Mouse (Mus musculus): ENCODE results near the gene Il9r. TPM values are rescaled to one million over a fixed set of nuclear protein-coding genes. Genes with fewer than 3 reads are reported as not detected.

The Il9r gene
- total and polyA plus RNA-seq, 3 experiments, result 2.3 to 5.7 (median 4.0) TPM

DNA sequence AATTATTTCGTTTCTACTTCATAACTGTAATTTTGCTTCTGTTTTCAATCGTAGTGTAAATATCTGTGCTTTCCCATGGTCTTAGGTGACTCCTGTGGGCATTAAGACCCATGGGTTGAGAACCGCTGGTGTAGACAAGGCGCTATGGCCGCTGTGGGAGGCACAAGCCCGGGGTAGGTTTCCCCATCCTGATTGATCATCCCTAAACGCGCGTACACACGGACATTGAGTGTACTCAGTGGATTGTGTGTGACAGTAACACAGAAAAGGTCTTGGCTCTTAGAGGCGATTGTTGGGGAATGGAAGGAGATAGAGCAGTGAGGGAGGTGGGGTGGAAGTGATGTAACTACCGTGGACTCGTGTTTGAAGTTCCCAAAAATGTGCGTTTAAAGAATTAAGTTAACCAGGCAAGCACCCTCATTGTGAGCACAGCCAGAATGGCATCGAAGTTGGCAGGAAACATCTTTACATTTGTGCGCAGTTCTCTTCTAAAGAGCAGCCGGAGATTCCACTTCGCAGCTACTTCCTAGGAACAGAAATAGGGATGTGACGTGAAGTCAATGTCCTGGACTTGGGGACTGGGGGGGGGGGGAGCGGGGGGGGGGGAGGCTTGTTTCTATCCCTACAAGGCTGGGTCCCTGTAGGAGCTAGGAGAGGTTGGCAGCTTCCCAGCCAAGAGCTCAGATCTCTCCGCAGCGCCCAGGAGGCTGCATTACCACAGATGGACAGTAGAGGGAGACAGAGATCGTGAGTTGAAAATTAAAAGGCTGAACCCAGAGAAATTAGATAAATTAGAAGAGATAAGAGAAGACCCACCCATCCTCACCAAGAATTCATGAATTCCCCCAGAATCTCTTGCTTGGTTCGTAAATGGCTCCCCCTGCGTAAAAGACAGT is 17.9 kb downstream of the Il9r start:
- Histone ChIP-seq H3K36me3 (replicated peaks) (no peaks in the 10 kb centered on the region), H3K4me3 (ENCODE audit: low read depth, low read length) (no peak overlapping the region), H3K4me1 (ENCODE audit: insufficient read depth, low read depth, low read length) (no peaks in the 10 kb centered on the region; the same call in 1 of the 2 replicates), H3K9me3 (replicated peaks) (peaks cover 6% of the 10 kb centered on the region; the same call in 1 of the 2 replicates), H3K27me3 (ENCODE audit: insufficient read depth, low read length) (peaks cover 30% of the 10 kb centered on the region)
- DNase-seq (ENCODE audit: low spot score), result peak; percentile 51
- TF ChIP-seq GATA2 (IDR thresholded peaks at IDR 0.05; ENCODE audit: borderline replicate concordance, low read depth, low read length) (no peak), CTCF (IDR thresholded peaks at IDR 0.05; ENCODE audit: low read depth, low read length) (peak; percentile 70)
- no peak for ATAC-seq (ENCODE audit: extremely low read depth, insufficient number of reproducible peaks, low FRiP score, poor library complexity, severe bottlenecking)

DNA sequence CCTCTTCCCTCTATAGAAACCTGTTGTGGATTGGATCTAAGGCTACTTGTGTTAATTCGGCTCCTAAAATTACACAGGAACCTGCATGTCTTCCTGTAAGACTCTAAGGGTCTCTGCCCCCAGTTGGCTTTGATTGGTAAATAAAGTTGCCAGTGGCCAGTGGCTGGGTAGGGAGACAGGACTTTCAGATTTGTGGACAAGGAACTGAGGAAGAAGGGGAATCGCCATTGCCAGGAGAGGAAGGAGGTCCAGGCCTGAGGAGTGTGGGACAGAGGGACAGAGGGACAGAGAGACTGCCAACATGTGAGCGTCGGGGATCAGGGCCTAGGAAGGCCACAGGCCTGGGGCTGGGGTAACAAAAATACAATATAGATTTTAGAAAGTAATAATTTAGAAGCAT is 18.8 kb downstream of the Il9r start:
- Histone ChIP-seq H3K27me3 (ENCODE audit: insufficient read depth, low read length) (peaks cover 35% of the 10 kb centered on the region), H3K9me3 (replicated peaks) (peaks cover 6% of the 10 kb centered on the region; the same call in 1 of the 2 replicates), H3K36me3 (replicated peaks) (no peaks in the 10 kb centered on the region), H3K4me1 (ENCODE audit: insufficient read depth, low read depth, low read length) (no peaks in the 10 kb centered on the region; the same call in 1 of the 2 replicates), H3K4me3 (ENCODE audit: low read depth, low read length) (no peak overlapping the region)
- no peak for ATAC-seq (ENCODE audit: extremely low read depth, insufficient number of reproducible peaks, low FRiP score, poor library complexity, severe bottlenecking)
- no peak for DNase-seq (ENCODE audit: low spot score)
- TF ChIP-seq TAL1 (conservative IDR thresholded peaks at IDR 0.05; ENCODE audit: low read depth, low read length), result no peak
- TF ChIP-seq CTCF (IDR thresholded peaks at IDR 0.05; ENCODE audit: low read depth, low read length), result no peak
- TF ChIP-seq POLR2AphosphoS5 (IDR thresholded peaks at IDR 0.05; ENCODE audit: insufficient replicate concordance, low read depth, low read length), result no peak
- TF ChIP-seq GATA1 (IDR thresholded peaks at IDR 0.05; ENCODE audit: borderline replicate concordance, low read length), result no peak
- no peak for TF ChIP-seq GATA2 (IDR thresholded peaks at IDR 0.05; ENCODE audit: borderline replicate concordance, low read depth, low read length)

DNA sequence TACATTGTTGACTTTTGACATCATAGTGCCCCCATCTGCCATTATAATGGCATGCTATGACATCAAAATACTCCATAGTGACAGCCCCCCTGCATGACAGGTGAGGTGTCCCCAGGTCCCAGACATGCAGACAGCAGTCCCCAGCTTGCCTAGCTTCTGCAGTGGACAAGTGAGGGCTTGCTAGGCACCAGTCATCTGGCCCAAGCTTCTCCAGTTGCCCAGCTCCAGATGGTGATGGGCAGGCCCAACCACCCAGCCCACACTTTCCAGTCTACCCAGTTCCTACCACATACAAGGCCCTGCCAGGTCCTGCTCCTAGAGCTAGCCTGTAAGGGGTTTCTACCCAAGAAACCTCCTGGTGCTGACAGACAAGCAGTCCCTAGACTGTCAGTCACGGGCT is 21.6 kb downstream of the Il9r start:
- Histone ChIP-seq H3K4me3 (ENCODE audit: low read depth, low read length) (no peak overlapping the region), H3K4me1 (ENCODE audit: insufficient read depth, low read depth, low read length) (no peaks in the 10 kb centered on the region; the same call in 1 of the 2 replicates), H3K27me3 (ENCODE audit: insufficient read depth, low read length) (peaks cover 26% of the 10 kb centered on the region), H3K9me3 (replicated peaks) (peaks cover 6% of the 10 kb centered on the region; the same call in 1 of the 2 replicates), H3K36me3 (replicated peaks) (no peaks in the 10 kb centered on the region)
- TF ChIP-seq CTCF (IDR thresholded peaks at IDR 0.05; ENCODE audit: low read depth, low read length) (no peak), POLR2AphosphoS5 (IDR thresholded peaks at IDR 0.05; ENCODE audit: insufficient replicate concordance, low read depth, low read length) (no peak), GATA1 (IDR thresholded peaks at IDR 0.05; ENCODE audit: borderline replicate concordance, low read length) (no peak), TAL1 (conservative IDR thresholded peaks at IDR 0.05; ENCODE audit: low read depth, low read length) (no peak), GATA2 (IDR thresholded peaks at IDR 0.05; ENCODE audit: borderline replicate concordance, low read depth, low read length) (no peak)
- no peak for DNase-seq (ENCODE audit: low spot score)
- ATAC-seq (ENCODE audit: extremely low read depth, insufficient number of reproducible peaks, low FRiP score, poor library complexity, severe bottlenecking), result no peak

DNA sequence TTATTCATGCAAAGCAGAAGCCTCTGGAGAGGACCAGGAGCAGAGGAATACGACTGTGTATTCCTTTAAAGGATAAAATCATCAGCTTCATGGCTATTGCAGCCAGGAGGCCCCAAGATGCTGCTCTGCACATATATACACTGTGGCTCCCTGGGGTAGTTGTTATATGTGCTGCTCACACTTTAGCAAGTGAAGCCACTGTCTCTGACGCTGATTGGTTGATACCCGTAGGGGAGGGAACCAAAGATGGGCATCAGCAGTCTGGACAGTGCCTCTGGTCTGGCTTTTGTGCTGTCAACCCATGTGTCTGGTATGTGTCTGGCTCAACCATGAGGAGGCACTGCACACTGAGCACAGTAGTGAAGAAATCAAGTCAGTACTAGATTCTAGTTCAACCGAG is 33.4 kb downstream of the Il9r start:
- Histone ChIP-seq H3K36me3 (replicated peaks) (no peaks in the 10 kb centered on the region), H3K4me1 (ENCODE audit: insufficient read depth, low read depth, low read length) (peaks cover 8% of the 10 kb centered on the region), H3K27me3 (ENCODE audit: insufficient read depth, low read length) (peaks cover 21% of the 10 kb centered on the region), H3K4me3 (ENCODE audit: low read depth, low read length) (no peak overlapping the region), H3K9me3 (replicated peaks) (no peaks in the 10 kb centered on the region)
- DNase-seq (ENCODE audit: low spot score), result no peak
- TF ChIP-seq CTCF (IDR thresholded peaks at IDR 0.05; ENCODE audit: low read depth, low read length) (no peak), GATA2 (IDR thresholded peaks at IDR 0.05; ENCODE audit: borderline replicate concordance, low read depth, low read length) (no peak), POLR2AphosphoS5 (IDR thresholded peaks at IDR 0.05; ENCODE audit: insufficient replicate concordance, low read depth, low read length) (no peak), GATA1 (IDR thresholded peaks at IDR 0.05; ENCODE audit: borderline replicate concordance, low read length) (no peak)
- ATAC-seq (ENCODE audit: extremely low read depth, insufficient number of reproducible peaks, low FRiP score, poor library complexity, severe bottlenecking), result no peak

DNA sequence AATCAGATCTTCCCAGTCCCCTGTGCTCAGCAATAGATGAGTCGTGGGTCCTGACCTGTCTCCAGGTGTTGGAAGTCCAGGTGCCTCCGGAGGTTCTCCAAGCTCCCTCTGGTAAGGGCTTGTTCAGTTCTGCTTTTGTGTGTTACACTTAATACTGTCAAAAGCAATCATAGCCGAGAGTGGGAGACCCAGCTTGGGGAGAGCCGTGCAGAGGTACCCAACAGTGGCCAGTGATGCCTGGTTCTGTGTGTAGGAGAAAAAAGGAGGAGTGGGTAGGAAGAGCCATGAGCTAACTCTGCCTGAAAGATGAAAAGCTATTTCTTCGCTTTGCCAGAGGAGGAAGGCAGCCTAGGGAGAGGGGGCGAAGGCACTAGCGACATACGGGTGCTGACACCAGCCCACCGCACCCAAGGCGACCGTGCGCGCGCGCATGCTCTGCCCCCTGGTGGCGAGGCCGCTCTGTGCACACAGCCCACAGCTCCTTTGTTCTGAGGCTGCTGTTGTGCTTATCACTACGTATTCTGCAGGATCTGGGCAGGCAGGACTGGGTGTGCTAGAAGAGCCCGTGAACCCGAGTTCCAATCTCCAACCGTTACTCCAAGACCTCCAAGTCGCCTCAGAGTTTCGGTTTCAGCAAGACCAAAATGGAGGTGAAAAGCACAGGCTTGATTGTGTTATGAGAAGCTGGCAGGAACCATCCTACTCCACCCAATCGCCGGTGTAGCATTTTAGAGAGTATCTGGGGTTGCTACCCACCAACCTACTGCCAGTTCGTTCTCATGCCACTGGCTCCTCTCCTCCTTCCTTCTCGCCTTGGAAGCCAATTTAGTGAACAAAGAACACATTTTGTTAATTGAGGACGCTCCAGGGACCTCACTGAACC is 37.9 kb downstream of the Il9r start:
- H3K27me3 ChIP-seq (ENCODE audit: insufficient read depth, low read length), result peaks cover 34% of the 10 kb centered on the region
- ATAC-seq (ENCODE audit: extremely low read depth, insufficient number of reproducible peaks, low FRiP score, poor library complexity, severe bottlenecking) (no peak), DNase-seq (ENCODE audit: low spot score) (peak; percentile 35)
- H3K4me1 ChIP-seq (ENCODE audit: insufficient read depth, low read depth, low read length), result peaks cover 10% of the 10 kb centered on the region
- no peaks in the 10 kb centered on the region for H3K36me3 ChIP-seq (replicated peaks)
- TF ChIP-seq TAL1 (conservative IDR thresholded peaks at IDR 0.05; ENCODE audit: low read depth, low read length) (no peak), POLR2AphosphoS5 (IDR thresholded peaks at IDR 0.05; ENCODE audit: insufficient replicate concordance, low read depth, low read length) (no peak), GATA2 (IDR thresholded peaks at IDR 0.05; ENCODE audit: borderline replicate concordance, low read depth, low read length) (no peak), CTCF (IDR thresholded peaks at IDR 0.05; ENCODE audit: low read depth, low read length) (peak; percentile 85)
- H3K9me3 ChIP-seq (replicated peaks), result no peaks in the 10 kb centered on the region
- H3K4me3 ChIP-seq (ENCODE audit: low read depth, low read length), result peak overlapping the region; percentile 10; the same call in 1 of the 2 replicates

DNA sequence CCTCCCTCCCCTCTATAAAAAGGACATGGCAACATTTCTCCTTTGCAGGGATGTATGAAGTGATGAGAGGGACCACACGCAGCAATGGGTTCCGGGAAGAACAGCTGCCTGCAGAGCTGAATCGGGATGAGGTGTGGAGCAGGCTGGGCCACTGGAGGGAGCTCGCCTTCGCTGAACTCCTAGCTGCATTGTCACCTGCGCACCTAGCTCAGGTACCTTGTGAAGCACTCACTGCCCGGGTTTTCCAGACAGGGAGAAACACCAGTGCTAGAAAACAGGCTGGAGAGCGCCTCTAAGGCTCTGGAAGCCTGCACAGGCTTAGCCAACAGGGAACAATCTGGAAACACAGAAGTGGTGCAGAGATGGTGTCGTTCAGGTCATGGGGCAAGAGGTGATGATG is 38.6 kb downstream of the Il9r start:
- no peak for TF ChIP-seq POLR2AphosphoS5 (IDR thresholded peaks at IDR 0.05; ENCODE audit: insufficient replicate concordance, low read depth, low read length)
- no peaks in the 10 kb centered on the region for H3K9me3 ChIP-seq (replicated peaks)
- no peak overlapping the region for H3K4me3 ChIP-seq (ENCODE audit: low read depth, low read length)
- DNase-seq (ENCODE audit: low spot score) (no peak), ATAC-seq (ENCODE audit: extremely low read depth, insufficient number of reproducible peaks, low FRiP score, poor library complexity, severe bottlenecking) (no peak)
- peaks cover 10% of the 10 kb centered on the region for H3K4me1 ChIP-seq (ENCODE audit: insufficient read depth, low read depth, low read length)
- H3K36me3 ChIP-seq (replicated peaks), result no peaks in the 10 kb centered on the region
- peaks cover 30% of the 10 kb centered on the region for H3K27me3 ChIP-seq (ENCODE audit: insufficient read depth, low read length)

Data from G1E (cell line).